Mouse (Mus musculus) limb, embryonic 14.5 days (tissue): ENCODE results near the gene Olfr458. TPM values are rescaled to one million over a fixed set of nuclear protein-coding genes. Genes with fewer than 3 reads are reported as not detected.
"Not testable (repeated sequence)": the region's sequence is repeated elsewhere in the genome, so short reads cannot be mapped to it uniquely, and the experiment has no call there.

Experiments
- ATAC-seq: fragments of 200-750 bp; cut with Nextera tagmentation; 2 replicates; pipeline ENCODE4 v1.8.0; 2017; ENCODE audit warnings: low read depth, moderate number of reproducible peaks, moderate TSS enrichment; ENCODE audit not compliant: low FRiP score
- DNase-seq: peaks from one replicate; pipeline ENCODE4 v3.0.0-alpha.2; 2015; ENCODE audit warnings: low spot score
- H3K27ac ChIP-seq: fragments of 300-500 bp; sonication (generic); replicated peaks from 2 replicates; pipeline ENCODE4 v1.5.1; 2014; ENCODE audit warnings: low read depth, mild to moderate bottlenecking, low read length, moderate library complexity, mixed read lengths
- H3K27me3 ChIP-seq: fragments of 300-500 bp; sonication (generic); 2 replicates; pipeline ENCODE4 v1.6.1; 2014; ENCODE audit warnings: low read length, mixed read lengths; ENCODE audit not compliant: control insufficient read depth, insufficient read depth
- H3K36me3 ChIP-seq: fragments of 300-500 bp; sonication (generic); 2 replicates; pipeline ENCODE4 v1.6.1; 2014; ENCODE audit warnings: mild to moderate bottlenecking, low read length, moderate library complexity, mixed read lengths; ENCODE audit not compliant: control insufficient read depth, insufficient read depth
- H3K4me1 ChIP-seq: fragments of 300-500 bp; sonication (generic); 2 replicates; pipeline ENCODE4 v1.6.1; 2014; ENCODE audit warnings: antibody characterized with exemption, low read length, mixed read lengths; ENCODE audit not compliant: control insufficient read depth, insufficient read depth
- H3K4me2 ChIP-seq: fragments of 300-500 bp; sonication (generic); replicated peaks from 2 replicates; pipeline ENCODE4 v1.6.1; 2014; ENCODE audit warnings: low read depth, mild to moderate bottlenecking, low read length, moderate library complexity; ENCODE audit not compliant: severe bottlenecking
- H3K4me3 ChIP-seq: fragments of 300-500 bp; sonication (generic); replicated peaks from 2 replicates; pipeline ENCODE4 v1.5.1; 2014; ENCODE audit warnings: low read length
- H3K9ac ChIP-seq: fragments of 300-500 bp; sonication (generic); 2 replicates; pipeline ENCODE4 v1.6.1; 2014; ENCODE audit warnings: mild to moderate bottlenecking, low read depth, low read length, moderate library complexity; ENCODE audit not compliant: severe bottlenecking
- H3K9me3 ChIP-seq: fragments of 300-500 bp; sonication (generic); 2 replicates; pipeline ENCODE4 v1.6.1; 2016; ENCODE audit warnings: low read length; ENCODE audit not compliant: control insufficient read depth
- POLR2A ChIP-seq: fragments of 200-500 bp; IDR thresholded peaks from 2 replicates; pipeline ENCODE4 v1.8.0; 2012; ENCODE audit warnings: inconsistent platforms, mild to moderate bottlenecking, moderate library complexity, borderline replicate concordance; ENCODE audit not compliant: insufficient read depth, insufficient read length; ENCODE audit errors: extremely low read depth
- WGBS: fragments of 180-500 bp; shearing (Covaris S2); extraction: QIAGEN DNeasy Blood & Tissue Kit; methylation state at CpG from one replicate; pipeline ENCODE4 v1.1.7; 2014; 5-methylcytosine and 5-hydroxymethylcytosine counted together
- polyA plus RNA-seq, 2 experiments: library from polyadenylated mRNA; depleted of rRNA in 1 of 2; stranded (reverse) in 1 of 2; unstranded in 1 of 2; fragments of >200 nt; fragmentation: Nextera tagmentation in 1 of 2; extraction: Ambion mirVana in 1 of 2; gene quantifications; 2 replicates each; pipeline versions ENCODE4 v1.2.1 to v1.2.3; 2012 to 2014

The Olfr458 gene
- polyA plus RNA-seq, 2 experiments, result not detected

DNA sequence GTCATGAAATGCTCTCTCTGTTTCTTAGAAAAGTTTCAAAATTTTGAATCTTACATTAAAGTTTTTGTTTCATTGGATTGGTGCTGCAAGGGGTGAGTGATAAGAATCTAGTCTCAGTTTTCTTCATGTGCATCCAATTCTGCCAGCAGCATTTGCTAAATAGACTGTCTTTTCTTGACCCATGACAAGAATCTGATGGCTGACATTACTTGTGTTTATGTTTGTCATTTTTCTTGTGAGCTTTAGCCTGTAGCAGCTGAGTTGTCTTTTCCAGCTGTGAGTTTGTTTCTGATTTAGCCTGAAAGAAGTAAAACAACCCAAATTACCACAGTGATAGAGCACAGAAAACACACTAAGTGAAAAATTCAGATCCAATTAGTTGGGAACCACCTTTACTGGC lies 19.6 kb upstream of the Olfr458 start:
- H3K4me1 ChIP-seq, result no peaks in the 10 kb centered on the region
- H3K27ac ChIP-seq, result no peak overlapping the region
- TF ChIP-seq POLR2A, result no peak
- DNase-seq (no peak), ATAC-seq (no peak)
- H3K9me3 ChIP-seq, result no peaks in the 10 kb centered on the region
- H3K4me2 ChIP-seq, result no peak overlapping the region
- no peak overlapping the region for H3K4me3 ChIP-seq
- no peaks in the 10 kb centered on the region for H3K36me3 ChIP-seq
- H3K27me3 ChIP-seq, result no peaks in the 10 kb centered on the region
- H3K9ac ChIP-seq, result no peak overlapping the region

DNA sequence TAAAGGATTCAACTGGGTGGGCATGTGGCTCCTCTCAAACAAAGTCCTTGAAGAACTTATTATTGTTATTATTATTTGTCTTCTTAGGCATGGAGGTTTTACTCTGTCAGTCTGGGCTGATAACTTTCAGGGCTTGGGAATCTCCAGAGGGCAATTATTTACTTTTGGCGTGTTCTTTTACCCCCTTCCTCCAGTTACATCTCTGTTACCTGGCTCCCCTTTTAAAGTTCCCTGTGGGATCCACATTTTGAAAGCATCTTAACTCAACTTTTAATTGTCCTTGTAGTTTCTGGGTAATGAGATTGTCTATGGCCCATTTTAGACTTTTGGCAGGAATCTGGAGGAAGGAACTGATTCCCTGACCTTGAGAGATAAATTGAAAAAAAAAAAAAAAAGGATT lies 11.2 kb upstream of the Olfr458 start, which contains the start of gene Olfr457:
Gene Olfr457 (minus strand): TSS at position 101 of the 400 bp plus-strand sequence.
- no peak for ATAC-seq
- Histone ChIP-seq H3K4me3 (no peak within 1 kb of the TSS), H3K4me2 (no peak within 1 kb of the TSS), H3K27ac (no peak within 1 kb of the TSS), H3K9ac (no peak within 1 kb of the TSS), H3K27me3 (no peaks in the 10 kb centered on the region), H3K9me3 (no peaks in the 10 kb centered on the region), H3K4me1 (no peaks in the 10 kb centered on the region), H3K36me3 (no peaks in the 10 kb centered on the region)
- TF ChIP-seq POLR2A, result no peak
- DNase-seq, result no peak
- WGBS, result 66% methylated on average over 1 of the region's 1 CpGs

DNA sequence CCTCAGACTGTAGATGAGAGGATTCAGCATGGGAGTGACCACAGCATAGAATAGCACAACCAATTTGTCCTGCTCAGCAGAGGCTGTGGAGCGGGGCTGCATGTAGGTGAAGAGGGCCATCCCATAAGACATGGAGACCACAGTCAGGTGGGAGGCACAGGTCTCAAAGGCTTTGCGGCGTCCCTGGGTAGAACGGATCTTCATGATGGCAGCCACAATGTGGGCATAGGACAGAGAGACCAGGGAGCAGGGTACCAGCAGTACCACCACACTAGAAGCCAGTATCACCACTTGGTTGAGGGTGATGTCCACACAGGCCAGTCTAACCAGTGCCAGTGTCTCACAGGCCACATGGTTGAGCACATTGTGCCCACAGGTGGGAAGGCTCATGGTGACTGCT lies 6.3 kb upstream of the Olfr458 start:
- not testable (repeated sequence) for H3K9me3 ChIP-seq, ATAC-seq, H3K4me3 ChIP-seq, H3K4me2 ChIP-seq, H3K9ac ChIP-seq, H3K27ac ChIP-seq, DNase-seq, H3K27me3 ChIP-seq, H3K4me1 ChIP-seq, H3K36me3 ChIP-seq
- WGBS, result 97% methylated on average over 4 of the region's 4 CpGs

DNA sequence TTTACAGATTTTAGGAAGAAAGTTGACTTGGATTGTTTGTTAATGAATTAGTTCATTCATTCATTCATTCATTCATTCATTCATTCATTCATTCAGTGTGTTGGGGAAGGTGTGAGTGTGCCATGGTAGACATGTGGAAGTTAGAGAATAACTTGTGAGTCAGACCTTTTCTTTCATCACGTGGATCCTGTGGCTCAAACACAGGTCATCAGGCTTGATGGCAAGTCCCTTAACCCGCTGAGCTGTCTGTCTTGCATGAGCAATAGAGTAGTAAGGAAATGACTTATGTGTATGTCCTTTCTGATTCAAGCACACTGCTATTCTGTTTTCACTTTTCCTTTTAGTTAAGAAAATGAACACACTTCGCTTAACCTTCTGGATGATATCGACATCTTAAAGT lies 5.5 kb upstream of the Olfr458 start:
- ATAC-seq (no peak), DNase-seq (no peak)
- Histone ChIP-seq H3K4me2 (no peak overlapping the region), H3K4me1 (no peaks in the 10 kb centered on the region), H3K27ac (no peak overlapping the region), H3K27me3 (no peaks in the 10 kb centered on the region), H3K4me3 (no peak overlapping the region), H3K9ac (no peak overlapping the region), H3K9me3 (no peaks in the 10 kb centered on the region), H3K36me3 (no peaks in the 10 kb centered on the region)
- WGBS, result 89% methylated on average over 4 of the region's 4 CpGs
- TF ChIP-seq POLR2A, result no peak

DNA sequence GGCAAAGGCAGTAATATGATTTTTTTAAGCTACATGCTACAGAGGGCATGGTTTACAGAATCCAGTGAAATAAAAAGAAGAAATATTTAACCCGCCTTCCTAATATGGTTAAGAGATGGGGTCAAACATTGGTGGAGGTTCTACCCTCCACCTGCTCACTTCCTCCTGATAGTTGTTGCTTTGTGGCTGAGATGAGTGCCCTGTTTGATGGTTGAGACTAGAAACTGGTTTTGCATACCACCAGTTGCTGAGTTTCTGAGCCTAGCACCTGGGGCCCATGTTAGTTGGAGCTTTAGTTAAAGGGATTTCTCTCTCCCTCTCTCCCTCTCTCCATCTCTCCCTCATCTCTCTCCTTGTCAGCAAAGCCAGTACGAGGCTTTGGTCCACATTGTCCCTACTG lies 17.6 kb downstream of the Olfr458 start:
- H3K4me2 ChIP-seq, result no peak overlapping the region
- H3K9me3 ChIP-seq, result no peaks in the 10 kb centered on the region
- no peak for DNase-seq
- no peaks in the 10 kb centered on the region for H3K4me1 ChIP-seq
- H3K9ac ChIP-seq, result no peak overlapping the region
- H3K27me3 ChIP-seq, result no peaks in the 10 kb centered on the region
- H3K36me3 ChIP-seq, result no peaks in the 10 kb centered on the region
- no peak for TF ChIP-seq POLR2A
- no peak overlapping the region for H3K27ac ChIP-seq
- WGBS, result 84% methylated on average over 2 of the region's 2 CpGs
- H3K4me3 ChIP-seq, result no peak overlapping the region
- no peak for ATAC-seq

DNA sequence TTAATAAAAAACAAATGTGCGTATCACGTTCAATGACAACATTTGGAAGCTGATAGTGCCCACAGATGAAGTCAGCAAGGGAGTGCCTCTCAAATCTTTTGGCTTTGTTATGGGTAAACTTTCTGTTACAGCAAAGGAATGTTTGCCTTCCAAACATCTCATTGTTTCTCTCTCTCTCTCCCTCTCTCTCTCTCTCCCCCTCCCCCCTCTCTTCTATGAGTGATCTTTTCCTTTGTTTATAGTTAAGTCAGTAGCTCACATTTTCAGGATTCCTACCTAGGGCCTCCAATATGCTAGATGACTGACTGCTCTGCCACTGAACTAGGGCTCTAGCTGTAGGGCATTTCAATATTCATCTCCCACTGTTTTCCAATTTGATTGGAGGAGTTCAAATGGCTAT lies 20.5 kb downstream of the Olfr458 start:
- H3K9ac ChIP-seq, result no peak overlapping the region
- no peak for TF ChIP-seq POLR2A
- H3K36me3 ChIP-seq, result no peaks in the 10 kb centered on the region
- WGBS, result 73% methylated on average over 2 of the region's 2 CpGs
- no peaks in the 10 kb centered on the region for H3K27me3 ChIP-seq
- ATAC-seq, result no peak
- H3K4me3 ChIP-seq, result no peak overlapping the region
- DNase-seq, result no peak
- H3K27ac ChIP-seq, result no peak overlapping the region
- H3K4me2 ChIP-seq, result no peak overlapping the region
- no peaks in the 10 kb centered on the region for H3K9me3 ChIP-seq
- H3K4me1 ChIP-seq, result no peaks in the 10 kb centered on the region
